Mouse (Mus musculus): ENCODE results near the gene Ddx3y.

GRCm38 (mm10) chrY:1244940-1245339, 41.5 kb downstream of the Ddx3y start:
- no peak for TF ChIP-seq POLR2A (IDR thresholded peaks at IDR 0.05; ENCODE audit: insufficient read depth, low read depth, low read length)
- TF ChIP-seq CTCF (IDR thresholded peaks at IDR 0.05), result no peak

Measured in heart, adult 2 months (tissue).